Mouse (Mus musculus) ovary, adult 18-20 months (tissue): ENCODE measurements around the gene Fcrla.
"Not testable (repeated sequence)": the region's sequence is repeated elsewhere in the genome, so short reads cannot be mapped to it uniquely, and the experiment has no call there.

Experiments
- DNase-seq: peaks from one replicate; pipeline ENCODE4 v3.0.0; 2022; ENCODE audit warnings: low spot score, mixed read lengths

The Fcrla gene

GRCm38 (mm10) chr1:170927378-170927777 is at the start of gene Fcrla:
TSS of gene Fcrla (minus strand) at chr1:170927583.
- no peak for DNase-seq

GRCm38 (mm10) chr1:170976447-170976846 is 49.1 kb upstream of the Fcrla start, which contains the start of gene Fcgr2b:
TSS of gene Fcgr2b (minus strand) at chr1:170976547.
- DNase-seq, result no peak

GRCm38 (mm10) chr1:170975751-170976161 is 48.4 kb upstream of the Fcrla start:
- no peak for DNase-seq

- DNase-seq, result not testable (repeated sequence)
Measured at GRCm38 (mm10) chr1:170975350-170975749, 48.0 kb upstream of the Fcrla start.

- no peak for DNase-seq
Measured at GRCm38 (mm10) chr1:170974736-170975135, 47.4 kb upstream of the Fcrla start.

GRCm38 (mm10) chr1:170974171-170974570 is 46.8 kb upstream of the Fcrla start:
- peak; percentile 37 for DNase-seq

- no peak for DNase-seq
Measured at GRCm38 (mm10) chr1:170972936-170973335, 45.6 kb upstream of the Fcrla start.

GRCm38 (mm10) chr1:170972494-170972893 is 45.1 kb upstream of the Fcrla start:
- DNase-seq, result no peak

- DNase-seq, result no peak
Measured at GRCm38 (mm10) chr1:170968576-170968975, 41.2 kb upstream of the Fcrla start.

GRCm38 (mm10) chr1:170967581-170967980 is 40.2 kb upstream of the Fcrla start:
- DNase-seq, result no peak

- peak; percentile 24 for DNase-seq
Measured at GRCm38 (mm10) chr1:170963087-170963486, 35.7 kb upstream of the Fcrla start.

GRCm38 (mm10) chr1:170962301-170962700 is 34.9 kb upstream of the Fcrla start:
- DNase-seq, result peak; percentile 52

GRCm38 (mm10) chr1:170961101-170961500 is 33.7 kb upstream of the Fcrla start:
- DNase-seq, result no peak

- DNase-seq, result no peak
Measured at GRCm38 (mm10) chr1:170959791-170960190, 32.4 kb upstream of the Fcrla start.

GRCm38 (mm10) chr1:170958225-170958624 is 30.8 kb upstream of the Fcrla start:
- DNase-seq, result no peak

- DNase-seq, result no peak
Measured at GRCm38 (mm10) chr1:170953192-170953591, 25.8 kb upstream of the Fcrla start.

GRCm38 (mm10) chr1:170950772-170951171 is 23.4 kb upstream of the Fcrla start:
- DNase-seq, result no peak

- DNase-seq, result not testable (repeated sequence)
Measured at GRCm38 (mm10) chr1:170944908-170945307, 17.5 kb upstream of the Fcrla start.

GRCm38 (mm10) chr1:170944151-170944550 is 16.8 kb upstream of the Fcrla start:
- DNase-seq, result not testable (repeated sequence)

- peak; percentile 39 for DNase-seq
Measured at GRCm38 (mm10) chr1:170939255-170939654, 11.9 kb upstream of the Fcrla start.

- no peak for DNase-seq
Measured at GRCm38 (mm10) chr1:170934383-170934782, 7.0 kb upstream of the Fcrla start.

GRCm38 (mm10) chr1:170933940-170934339 is 6.6 kb upstream of the Fcrla start:
- DNase-seq, result no peak

GRCm38 (mm10) chr1:170933386-170933920 is 6.1 kb upstream of the Fcrla start:
- no peak for DNase-seq

GRCm38 (mm10) chr1:170932043-170932442 is 4.7 kb upstream of the Fcrla start:
- DNase-seq, result no peak
